Mouse (Mus musculus) forebrain, embryonic 11.5 days (tissue): Measurements from ENCODE around the gene Fam92b. TPM values are rescaled to one million over a fixed set of nuclear protein-coding genes. Genes with fewer than 3 reads are reported as not detected.

Experiments used
- ATAC-seq: fragments of 200-750 bp; cut with Nextera tagmentation; replicated peaks from 2 replicates; pipeline ENCODE4 v1.8.0; 2017; ENCODE audit warnings: moderate TSS enrichment; ENCODE audit not compliant: low FRiP score
- DNase-seq: peaks from one replicate; pipeline ENCODE4 v3.0.0-alpha.2; 2017; ENCODE audit warnings: low spot score
- H3K27ac ChIP-seq: fragments of 300-500 bp; sonication (generic); 2 replicates; pipeline ENCODE4 v1.5.1; 2014; ENCODE audit warnings: low read depth, low read length
- H3K27me3 ChIP-seq: fragments of 300-500 bp; sonication (generic); 2 replicates; pipeline ENCODE4 v1.6.1; 2014; ENCODE audit warnings: mild to moderate bottlenecking, low read length, mixed read lengths; ENCODE audit not compliant: control insufficient read depth, insufficient read depth
- H3K36me3 ChIP-seq: fragments of 300-500 bp; sonication (generic); 2 replicates; pipeline ENCODE4 v1.6.1; 2014; ENCODE audit warnings: mild to moderate bottlenecking, low read length, moderate library complexity, mixed read lengths; ENCODE audit not compliant: control insufficient read depth, insufficient read depth
- H3K4me1 ChIP-seq: fragments of 300-500 bp; sonication (generic); replicated peaks from 2 replicates; pipeline ENCODE4 v1.6.1; 2014; ENCODE audit warnings: low read length, mixed read lengths; ENCODE audit not compliant: control insufficient read depth, insufficient read depth
- H3K4me2 ChIP-seq: fragments of 300-500 bp; sonication (generic); 2 replicates; pipeline ENCODE4 v1.6.1; 2014; ENCODE audit warnings: low read depth, mild to moderate bottlenecking, low read length, moderate library complexity, mixed read lengths; ENCODE audit not compliant: severe bottlenecking
- H3K4me3 ChIP-seq: fragments of 300-500 bp; sonication (generic); 2 replicates; pipeline ENCODE4 v1.5.1; 2014; ENCODE audit warnings: low read depth, low read length
- H3K9ac ChIP-seq: fragments of 300-500 bp; sonication (generic); 2 replicates; pipeline ENCODE4 v1.6.1; 2014; ENCODE audit warnings: low read length
- H3K9me3 ChIP-seq: fragments of 300-500 bp; sonication (generic); 2 replicates; pipeline ENCODE4 v1.6.1; 2016; ENCODE audit warnings: low read length, mixed read lengths; ENCODE audit not compliant: control insufficient read depth
- WGBS: fragments of 180-500 bp; shearing (Covaris S2); extraction: QIAGEN DNeasy Blood & Tissue Kit; methylation state at CpG from one replicate; pipeline ENCODE4 v1.1.7; 2014; 5-methylcytosine and 5-hydroxymethylcytosine counted together
- polyA plus RNA-seq: library from polyadenylated mRNA; unstranded; fragments of >200 nt; fragmentation: Nextera tagmentation; extraction: Ambion mirVana; gene quantifications from 2 replicates; pipeline ENCODE4 v1.2.1, GENCODE M21; 2014

Gene Fam92b
- polyA plus RNA-seq, 1 experiment from 2014 or later = 2.0 TPM

DNA sequence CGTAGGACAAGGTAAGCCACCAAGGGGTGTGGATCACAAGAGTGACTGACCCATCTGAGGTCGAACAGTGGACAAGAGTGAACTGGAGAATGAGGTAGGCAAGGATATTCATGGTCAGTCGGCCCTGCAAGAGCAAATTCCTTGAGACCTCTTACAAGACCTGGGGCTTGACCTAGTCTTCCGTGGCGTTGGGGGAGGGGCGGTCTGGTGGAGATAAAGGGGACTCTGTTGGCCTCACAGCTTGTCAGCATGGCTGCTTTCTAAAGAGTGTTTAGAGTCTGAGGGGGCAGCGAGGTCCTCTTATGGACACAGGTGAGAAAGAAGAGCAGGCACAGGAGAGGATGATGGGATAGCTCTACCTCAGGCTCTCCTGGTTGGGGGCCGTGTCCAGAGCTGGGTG, 8.1 kb downstream of the Fam92b start:
- Histone ChIP-seq H3K27me3 (peaks cover under 1% of the 10 kb centered on the region; the same call in 1 of the 2 replicates), H3K4me2 (no peak overlapping the region), H3K4me1 (peaks cover 5% of the 10 kb centered on the region), H3K9ac (no peak overlapping the region), H3K36me3 (no peaks in the 10 kb centered on the region), H3K9me3 (no peaks in the 10 kb centered on the region), H3K27ac (no peak overlapping the region), H3K4me3 (no peak overlapping the region)
- 42% methylated on average over 8 of the region's 8 CpGs for WGBS
- ATAC-seq = no peak
- DNase-seq = no peak

DNA sequence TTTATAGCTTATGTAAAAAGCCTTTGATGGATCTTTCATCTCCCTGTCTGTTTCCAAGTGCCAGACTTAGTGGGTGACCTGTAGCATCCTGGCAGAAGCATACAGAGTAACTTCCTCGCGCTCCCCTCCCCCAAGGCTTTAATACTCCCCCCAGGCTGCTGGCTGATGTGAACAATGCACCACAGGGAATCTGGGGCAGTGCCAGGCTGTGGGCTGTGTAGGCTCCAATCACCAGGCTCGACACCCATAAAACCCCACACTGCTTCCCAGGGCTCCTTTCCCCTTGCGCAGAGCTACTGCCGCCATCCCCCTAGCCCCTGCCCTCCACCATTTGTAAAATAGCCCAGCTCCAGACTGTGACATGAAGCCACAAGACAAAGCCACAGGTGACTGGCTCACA, 9.4 kb downstream of the Fam92b start:
- Histone ChIP-seq H3K27ac (no peak overlapping the region), H3K9me3 (no peaks in the 10 kb centered on the region), H3K27me3 (no peaks in the 10 kb centered on the region), H3K4me1 (peaks cover 5% of the 10 kb centered on the region), H3K4me3 (no peak overlapping the region), H3K4me2 (no peak overlapping the region), H3K36me3 (no peaks in the 10 kb centered on the region), H3K9ac (no peak overlapping the region)
- DNase-seq = no peak
- 16% methylated on average over 5 of the region's 5 CpGs for WGBS
- no peak; the same call in 1 of the 2 replicates for ATAC-seq

DNA sequence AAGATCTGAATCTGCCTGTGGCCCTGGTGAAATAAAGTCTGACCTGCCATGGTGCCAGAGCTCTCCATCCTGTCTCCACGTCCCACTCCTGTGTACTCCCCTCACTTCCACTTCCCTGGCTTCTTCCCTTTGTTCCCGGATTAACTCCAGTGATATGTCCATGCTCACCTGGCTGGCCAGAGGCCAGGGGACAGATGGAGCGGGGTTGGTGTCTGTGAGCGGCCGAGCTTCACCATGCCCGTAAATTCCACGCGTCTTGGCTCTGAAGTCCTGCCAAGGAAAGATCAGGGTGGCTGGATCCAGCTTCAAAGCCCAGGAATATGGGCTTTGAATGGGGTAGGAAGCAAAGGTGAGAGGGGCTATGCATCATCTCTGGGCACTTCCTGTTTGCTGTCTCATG, 10.1 kb downstream of the Fam92b start:
- Histone ChIP-seq H3K9ac (no peak overlapping the region), H3K4me1 (peaks cover 5% of the 10 kb centered on the region), H3K27ac (no peak overlapping the region), H3K9me3 (no peaks in the 10 kb centered on the region), H3K27me3 (no peaks in the 10 kb centered on the region), H3K4me2 (no peak overlapping the region), H3K36me3 (no peaks in the 10 kb centered on the region), H3K4me3 (no peak overlapping the region)
- WGBS = 85% methylated on average over 8 of the region's 8 CpGs
- ATAC-seq (no peak), DNase-seq (no peak)

DNA sequence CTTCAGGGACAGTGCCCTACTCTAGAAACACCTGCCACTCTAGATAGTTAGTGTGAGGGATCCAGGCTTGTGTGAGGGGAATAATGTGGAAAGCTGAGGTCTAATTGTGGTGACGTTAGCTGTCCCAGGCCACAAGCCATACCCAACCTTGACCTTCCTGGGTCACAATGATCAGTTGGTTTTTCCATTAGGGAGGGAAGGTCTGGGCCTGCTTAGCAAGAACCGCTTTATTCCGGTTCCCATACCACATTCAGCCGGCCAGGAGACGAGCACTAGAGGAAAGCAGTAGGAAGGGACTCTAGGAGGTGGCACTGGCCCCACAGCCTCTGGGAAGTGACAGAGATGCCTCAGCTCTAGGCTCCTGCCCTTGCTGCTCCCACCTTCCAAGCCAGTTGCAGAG, 13.2 kb downstream of the Fam92b start:
- 81% methylated on average over 5 of the region's 5 CpGs for WGBS
- DNase-seq (no peak), ATAC-seq (no peak)
- Histone ChIP-seq H3K4me2 (no peak overlapping the region), H3K27ac (no peak overlapping the region), H3K36me3 (no peaks in the 10 kb centered on the region), H3K4me1 (peaks cover 5% of the 10 kb centered on the region), H3K27me3 (no peaks in the 10 kb centered on the region), H3K4me3 (no peak overlapping the region), H3K9ac (no peak overlapping the region), H3K9me3 (no peaks in the 10 kb centered on the region)

DNA sequence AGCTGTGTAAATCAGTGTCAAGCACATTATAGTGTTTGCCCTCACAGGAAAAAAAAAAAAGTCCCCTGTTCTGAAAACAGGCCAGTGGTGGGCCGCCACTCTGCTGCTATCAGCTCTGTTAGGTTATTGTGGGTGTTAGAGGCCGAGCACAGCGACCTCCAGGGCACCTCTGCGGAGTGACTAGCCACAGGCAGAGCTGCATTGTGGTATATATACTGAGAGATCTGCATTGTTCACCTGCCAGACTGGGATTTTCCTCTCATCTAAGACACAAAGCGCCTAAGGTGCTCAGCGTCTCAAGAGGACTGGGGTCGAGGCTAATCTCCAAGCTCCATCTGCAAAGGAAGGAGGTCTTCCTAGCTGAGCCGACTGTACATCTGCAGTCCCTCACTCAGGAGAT, 13.9 kb downstream of the Fam92b start:
- Histone ChIP-seq H3K27ac (no peak overlapping the region), H3K9ac (no peak overlapping the region), H3K9me3 (no peaks in the 10 kb centered on the region), H3K4me3 (no peak overlapping the region), H3K4me1 (peaks cover 5% of the 10 kb centered on the region), H3K27me3 (no peaks in the 10 kb centered on the region), H3K36me3 (no peaks in the 10 kb centered on the region), H3K4me2 (no peak overlapping the region)
- ATAC-seq = no peak
- WGBS = 63% methylated on average over 8 of the region's 8 CpGs
- DNase-seq = no peak

DNA sequence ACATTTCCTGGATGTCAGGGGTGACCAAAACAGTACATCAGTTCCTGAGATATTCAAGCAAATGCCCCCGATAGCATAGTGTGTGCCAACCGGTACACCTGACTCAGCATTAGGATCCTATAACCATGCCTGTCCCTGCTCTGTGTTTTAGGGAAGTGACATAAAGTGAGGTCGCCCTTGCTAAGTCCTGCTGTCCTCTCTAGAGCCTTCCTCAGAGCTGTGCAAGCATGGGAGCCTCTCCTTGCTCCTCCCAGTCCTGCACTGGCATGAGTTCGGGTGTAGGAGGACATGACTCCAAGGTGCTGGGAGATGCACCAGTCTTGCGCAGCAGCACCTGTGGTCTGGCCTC, 14.9 kb downstream of the Fam92b start:
- Histone ChIP-seq H3K27ac (no peak overlapping the region), H3K36me3 (no peaks in the 10 kb centered on the region), H3K4me2 (no peak overlapping the region), H3K27me3 (no peaks in the 10 kb centered on the region), H3K4me3 (no peak overlapping the region), H3K9me3 (no peaks in the 10 kb centered on the region), H3K4me1 (no peaks in the 10 kb centered on the region), H3K9ac (no peak overlapping the region)
- WGBS = 93% methylated on average over 5 of the region's 5 CpGs
- no peak for DNase-seq
- ATAC-seq = no peak

DNA sequence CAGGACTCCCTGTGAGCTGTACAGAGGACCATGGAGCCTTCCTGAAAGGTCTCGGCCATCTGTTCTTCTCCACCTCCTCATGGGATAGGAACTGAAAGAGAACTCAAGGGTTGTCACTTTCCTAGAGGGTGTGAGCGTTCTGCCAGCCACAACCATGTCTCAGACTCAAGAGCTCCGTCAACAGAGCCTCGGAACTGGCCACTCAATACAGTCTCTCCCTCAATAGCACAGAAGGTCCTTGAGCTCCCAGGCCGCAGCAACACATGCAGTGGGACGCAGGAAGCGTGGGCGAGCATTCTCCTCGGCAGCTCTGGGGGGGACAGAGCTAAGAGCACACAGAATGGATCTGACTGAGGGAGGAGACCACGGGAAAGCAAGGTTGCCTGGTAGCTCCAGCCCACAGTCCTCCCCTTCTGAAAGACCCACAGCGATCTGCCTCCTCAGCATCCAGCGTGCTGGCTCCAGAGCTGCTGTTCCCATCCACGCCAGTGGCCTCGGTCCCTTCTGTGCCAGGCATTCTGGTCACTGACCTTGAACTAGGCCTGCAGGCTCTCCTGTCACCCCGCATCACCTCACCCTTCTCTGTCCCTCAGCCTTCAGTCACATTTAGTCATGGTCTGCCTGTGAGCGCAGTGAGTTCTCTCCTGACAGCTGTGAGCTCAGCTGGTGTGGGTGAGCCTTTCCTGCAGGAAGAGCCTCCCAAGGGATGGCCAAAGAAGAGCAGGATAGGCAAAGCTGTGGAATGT, 15.4 kb downstream of the Fam92b start:
- no peak for ATAC-seq
- Histone ChIP-seq H3K36me3 (no peaks in the 10 kb centered on the region), H3K4me3 (no peak overlapping the region), H3K4me2 (no peak overlapping the region), H3K9ac (no peak overlapping the region), H3K27me3 (no peaks in the 10 kb centered on the region), H3K4me1 (no peaks in the 10 kb centered on the region), H3K27ac (no peak overlapping the region), H3K9me3 (no peaks in the 10 kb centered on the region)
- DNase-seq = no peak
- WGBS = 83% methylated on average over 16 of the region's 16 CpGs

DNA sequence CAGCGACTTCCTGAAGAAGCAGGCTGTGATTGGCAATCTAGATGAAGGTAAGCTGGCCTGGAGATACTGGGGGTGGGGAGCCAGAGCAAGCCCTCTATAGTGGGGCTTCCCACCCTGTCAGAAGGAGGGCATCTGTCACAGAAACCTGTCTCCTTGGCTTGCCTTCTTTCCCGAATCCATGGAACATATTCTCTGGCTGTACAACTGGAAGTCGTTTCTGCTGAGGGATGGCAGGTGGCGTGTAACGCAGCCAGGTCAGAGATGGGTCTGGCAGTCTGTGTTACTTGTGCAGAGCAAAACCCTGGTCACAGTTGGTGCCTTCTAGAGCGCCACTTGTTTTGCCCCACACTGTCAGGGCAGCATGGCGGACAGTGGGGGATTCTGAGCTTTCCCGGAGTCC, 16.9 kb downstream of the Fam92b start:
- Histone ChIP-seq H3K27me3 (no peaks in the 10 kb centered on the region), H3K36me3 (no peaks in the 10 kb centered on the region), H3K4me3 (no peak overlapping the region), H3K27ac (no peak overlapping the region), H3K9me3 (no peaks in the 10 kb centered on the region), H3K4me1 (no peaks in the 10 kb centered on the region), H3K4me2 (no peak overlapping the region), H3K9ac (no peak overlapping the region)
- ATAC-seq = no peak
- no peak for DNase-seq
- 83% methylated on average over 8 of the region's 8 CpGs for WGBS

DNA sequence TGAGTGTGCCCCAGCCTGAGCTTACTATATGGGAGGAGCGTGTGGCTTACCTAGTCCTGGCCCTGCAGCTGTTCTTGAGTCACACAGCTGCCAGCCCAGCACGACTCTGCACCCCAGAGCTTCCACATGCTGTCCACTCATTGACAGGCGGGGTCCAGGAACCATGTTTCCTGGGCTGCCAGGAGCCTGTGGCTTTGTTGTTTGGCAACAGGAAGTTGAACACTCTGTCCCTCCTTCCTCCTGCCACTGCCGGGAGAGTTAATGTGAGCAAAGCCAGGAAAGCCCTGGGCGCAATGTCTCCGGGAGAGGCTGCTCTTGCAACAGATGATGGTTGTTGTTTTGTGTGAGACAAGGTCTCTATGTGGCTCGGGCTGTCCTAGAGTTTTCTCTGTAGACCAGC, 24.6 kb downstream of the Fam92b start:
- no peak overlapping the region for H3K27ac ChIP-seq
- no peak overlapping the region for H3K9ac ChIP-seq
- no peak for ATAC-seq
- H3K4me2 ChIP-seq = no peak overlapping the region
- no peak for DNase-seq
- H3K4me1 ChIP-seq = no peaks in the 10 kb centered on the region; the same call in 1 of the 2 replicates
- WGBS = 65% methylated on average over 7 of the region's 7 CpGs
- no peak overlapping the region for H3K4me3 ChIP-seq
- H3K36me3 ChIP-seq = no peaks in the 10 kb centered on the region
- no peaks in the 10 kb centered on the region for H3K27me3 ChIP-seq
- no peaks in the 10 kb centered on the region for H3K9me3 ChIP-seq
